Mouse (Mus musculus) kidney, embryonic 14.5 days (tissue): ENCODE results near the gene Trim10. TPM values are rescaled to one million over a fixed set of nuclear protein-coding genes. Genes with fewer than 3 reads are reported as not detected.

Experiments used
- ATAC-seq: fragments of 200-750 bp; cut with Nextera tagmentation; 2 replicates; pipeline ENCODE4 v1.8.0; 2017; ENCODE audit warnings: moderate number of reproducible peaks, mild to moderate bottlenecking, moderate TSS enrichment, moderate library complexity; ENCODE audit not compliant: low FRiP score, low TSS enrichment
- H3K27ac ChIP-seq: fragments of 300-500 bp; sonication (generic); 2 replicates; pipeline ENCODE4 v1.5.1; 2014; ENCODE audit warnings: low read depth, mild to moderate bottlenecking, low read length, moderate library complexity, mixed read lengths
- H3K27me3 ChIP-seq: fragments of 300-500 bp; sonication (generic); 2 replicates; pipeline ENCODE4 v1.6.1; 2014; ENCODE audit warnings: mild to moderate bottlenecking, low read length; ENCODE audit not compliant: control insufficient read depth, insufficient read depth
- H3K36me3 ChIP-seq: fragments of 300-500 bp; sonication (generic); 2 replicates; pipeline ENCODE4 v1.6.1; 2014; ENCODE audit warnings: low read length, mixed read lengths; ENCODE audit not compliant: control insufficient read depth, insufficient read depth
- H3K4me1 ChIP-seq: fragments of 300-500 bp; sonication (generic); 2 replicates; pipeline ENCODE4 v1.6.1; 2014; ENCODE audit warnings: low read length, mixed read lengths; ENCODE audit not compliant: control insufficient read depth, insufficient read depth
- H3K4me2 ChIP-seq: fragments of 300-500 bp; sonication (generic); replicated peaks from 2 replicates; pipeline ENCODE4 v1.6.1; 2014; ENCODE audit warnings: low read depth, mild to moderate bottlenecking, low read length
- H3K4me3 ChIP-seq: fragments of 300-500 bp; sonication (generic); 2 replicates; pipeline ENCODE4 v1.5.1; 2014; ENCODE audit warnings: mild to moderate bottlenecking, low read length
- H3K9ac ChIP-seq: fragments of 300-500 bp; sonication (generic); 2 replicates; pipeline ENCODE4 v1.6.1; 2014; ENCODE audit warnings: low read depth, mild to moderate bottlenecking, low read length, moderate library complexity
- H3K9me3 ChIP-seq: fragments of 300-500 bp; sonication (generic); 2 replicates; pipeline ENCODE4 v1.6.1; 2016; ENCODE audit warnings: low read length; ENCODE audit not compliant: control insufficient read depth
- WGBS: fragments of 180-500 bp; shearing (Covaris S2); extraction: QIAGEN DNeasy Blood & Tissue Kit; methylation state at CpG from one replicate; pipeline ENCODE4 v1.1.7; 2014; 5-methylcytosine and 5-hydroxymethylcytosine counted together
- polyA plus RNA-seq: library from polyadenylated mRNA; unstranded; fragments of >200 nt; fragmentation: Nextera tagmentation; extraction: Ambion mirVana; gene quantifications from 2 replicates; pipeline ENCODE4 v1.2.1, GENCODE M21; 2014

Trim10 gene
- polyA plus RNA-seq, 1 experiment from 2014 or later: 2.9 TPM

GRCm38 (mm10) chr17:36851200-36851599 lies 18.2 kb upstream of the Trim10 start:
- no peak overlapping the region for H3K4me3 ChIP-seq
- no peaks in the 10 kb centered on the region for H3K27me3 ChIP-seq
- 89% methylated on average over 5 of the region's 5 CpGs for WGBS
- H3K9me3 ChIP-seq: no peaks in the 10 kb centered on the region
- no peak overlapping the region for H3K9ac ChIP-seq
- peaks cover 51% of the 10 kb centered on the region for H3K36me3 ChIP-seq
- H3K27ac ChIP-seq: no peak overlapping the region
- no peak for ATAC-seq
- no peak overlapping the region for H3K4me2 ChIP-seq
- H3K4me1 ChIP-seq: no peaks in the 10 kb centered on the region

GRCm38 (mm10) chr17:36851627-36852026 lies 17.7 kb upstream of the Trim10 start:
- H3K9me3 ChIP-seq: no peaks in the 10 kb centered on the region
- no peaks in the 10 kb centered on the region for H3K27me3 ChIP-seq
- WGBS: 82% methylated on average over 5 of the region's 5 CpGs
- no peak overlapping the region for H3K4me2 ChIP-seq
- peaks cover 54% of the 10 kb centered on the region for H3K36me3 ChIP-seq
- no peak overlapping the region for H3K27ac ChIP-seq
- no peaks in the 10 kb centered on the region for H3K4me1 ChIP-seq
- H3K9ac ChIP-seq: no peak overlapping the region
- no peak overlapping the region for H3K4me3 ChIP-seq
- no peak for ATAC-seq

DNA sequence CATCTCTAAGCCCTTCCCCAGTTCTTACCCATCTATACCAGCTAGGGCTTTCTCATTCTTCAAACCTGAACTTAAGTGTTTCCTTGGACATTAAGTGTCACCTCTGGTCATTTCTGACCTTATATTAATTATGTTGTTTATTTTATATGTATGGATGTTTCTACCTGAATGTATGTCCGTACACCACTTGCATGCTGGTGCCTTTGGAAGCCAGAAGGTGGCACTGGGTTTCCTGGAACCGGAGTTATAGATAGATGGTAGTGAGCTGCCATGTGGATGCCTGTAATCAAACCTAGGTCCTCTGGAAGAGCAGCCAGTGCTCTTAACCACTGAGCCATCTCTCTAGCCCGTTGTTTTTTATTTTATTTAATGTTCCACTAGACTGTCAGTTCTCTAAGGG lies 13.9 kb upstream of the Trim10 start:
- Histone ChIP-seq H3K9me3 (no peaks in the 10 kb centered on the region), H3K27me3 (no peaks in the 10 kb centered on the region), H3K9ac (no peak overlapping the region), H3K4me2 (no peak overlapping the region), H3K4me1 (no peaks in the 10 kb centered on the region), H3K36me3 (peaks cover 70% of the 10 kb centered on the region), H3K4me3 (no peak overlapping the region), H3K27ac (no peak overlapping the region)
- ATAC-seq: no peak
- 93% methylated on average over 3 of the region's 3 CpGs for WGBS

DNA sequence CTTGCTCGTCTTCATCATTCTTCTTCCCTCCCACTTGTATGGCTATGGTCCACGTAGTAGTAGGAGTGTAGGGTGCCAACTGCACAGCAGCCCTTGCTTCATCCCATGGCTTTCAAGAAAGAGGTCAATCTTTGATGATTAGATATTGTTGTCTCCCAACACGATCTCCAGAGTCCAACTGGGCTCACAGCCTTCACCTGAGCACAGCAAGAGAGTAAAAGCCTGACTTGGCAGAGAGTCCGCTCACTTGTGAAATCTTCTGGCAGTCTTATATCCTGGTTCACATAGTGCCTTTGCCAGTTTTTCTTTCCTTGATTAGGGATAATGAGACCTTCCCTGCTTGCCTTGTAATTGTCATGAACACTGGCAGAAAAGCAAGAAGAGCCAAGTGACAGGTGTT lies 13.1 kb upstream of the Trim10 start:
- H3K36me3 ChIP-seq: peaks cover 65% of the 10 kb centered on the region
- ATAC-seq: no peak

GRCm38 (mm10) chr17:36858181-36858580 lies 11.2 kb upstream of the Trim10 start:
- Histone ChIP-seq H3K4me1 (no peaks in the 10 kb centered on the region), H3K4me3 (no peak overlapping the region), H3K4me2 (no peak overlapping the region), H3K9me3 (no peaks in the 10 kb centered on the region), H3K36me3 (peaks cover 46% of the 10 kb centered on the region), H3K27me3 (no peaks in the 10 kb centered on the region), H3K27ac (no peak overlapping the region), H3K9ac (no peak overlapping the region)
- ATAC-seq: no peak
- 88% methylated on average over 3 of the region's 3 CpGs for WGBS

More for the DNA sequence above, 13.1 kb upstream of the Trim10 start:
- Histone ChIP-seq H3K9ac (no peak overlapping the region), H3K9me3 (no peaks in the 10 kb centered on the region), H3K4me3 (no peak overlapping the region), H3K27me3 (no peaks in the 10 kb centered on the region), H3K4me2 (no peak overlapping the region), H3K4me1 (no peaks in the 10 kb centered on the region), H3K27ac (no peak overlapping the region)
- 92% methylated on average over 4 of the region's 4 CpGs for WGBS

DNA sequence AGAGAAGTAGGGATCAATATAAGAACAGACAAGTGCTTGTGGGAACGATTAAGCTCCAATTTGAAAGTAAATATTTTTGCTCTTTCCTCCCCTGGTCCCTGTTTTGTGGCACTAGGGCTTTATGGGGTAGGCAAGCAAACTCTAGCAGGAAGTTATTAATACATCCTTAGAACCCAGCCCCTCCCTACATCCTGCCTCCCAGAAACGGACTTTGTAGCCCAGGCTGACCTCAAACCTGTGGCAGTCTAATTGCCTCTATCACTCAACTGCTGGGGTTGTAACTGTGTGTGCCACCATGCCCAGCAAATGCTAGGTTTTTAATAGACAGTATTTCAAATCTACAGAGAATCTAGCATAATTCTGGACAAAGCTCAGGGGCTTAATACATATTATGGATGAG lies 7.7 kb upstream of the Trim10 start:
- no peak overlapping the region for H3K4me2 ChIP-seq
- peaks cover 18% of the 10 kb centered on the region for H3K27me3 ChIP-seq
- H3K4me1 ChIP-seq: no peaks in the 10 kb centered on the region
- 45% methylated on average over 2 of the region's 2 CpGs for WGBS
- H3K9me3 ChIP-seq: no peaks in the 10 kb centered on the region
- no peak for ATAC-seq
- H3K4me3 ChIP-seq: no peak overlapping the region
- no peak overlapping the region for H3K9ac ChIP-seq
- H3K27ac ChIP-seq: no peak overlapping the region
- H3K36me3 ChIP-seq: peaks cover 18% of the 10 kb centered on the region

GRCm38 (mm10) chr17:36866719-36867527 lies 2.5 kb upstream of the Trim10 start, which contains the start of gene Trim15:
Trim15 (minus strand) TSS chr17:36867210.
- 12% methylated on average over 29 of the region's 29 CpGs for WGBS
- Histone ChIP-seq H3K4me2 (peak within 1 kb of the TSS; percentile 12), H3K9me3 (no peaks in the 10 kb centered on the region), H3K4me1 (no peaks in the 10 kb centered on the region), H3K36me3 (no peaks in the 10 kb centered on the region), H3K27ac (no peak within 1 kb of the TSS), H3K4me3 (peak within 1 kb of the TSS; percentile 1; the same call in 1 of the 2 replicates), H3K27me3 (peaks cover 26% of the 10 kb centered on the region), H3K9ac (no peak within 1 kb of the TSS)
- no peak; the same call in 1 of the 2 replicates for ATAC-seq

- no peaks in the 10 kb centered on the region for H3K36me3 ChIP-seq
- ATAC-seq: no peak
- H3K27ac ChIP-seq: no peak overlapping the region
- no peak overlapping the region for H3K9ac ChIP-seq
- no peak overlapping the region for H3K4me3 ChIP-seq
- peaks cover 26% of the 10 kb centered on the region for H3K27me3 ChIP-seq
- H3K9me3 ChIP-seq: no peaks in the 10 kb centered on the region
- 81% methylated on average over 2 of the region's 2 CpGs for WGBS
- no peaks in the 10 kb centered on the region for H3K4me1 ChIP-seq
- no peak overlapping the region for H3K4me2 ChIP-seq
Measured at GRCm38 (mm10) chr17:36868836-36869235, 538 bp upstream of the Trim10 start.

DNA sequence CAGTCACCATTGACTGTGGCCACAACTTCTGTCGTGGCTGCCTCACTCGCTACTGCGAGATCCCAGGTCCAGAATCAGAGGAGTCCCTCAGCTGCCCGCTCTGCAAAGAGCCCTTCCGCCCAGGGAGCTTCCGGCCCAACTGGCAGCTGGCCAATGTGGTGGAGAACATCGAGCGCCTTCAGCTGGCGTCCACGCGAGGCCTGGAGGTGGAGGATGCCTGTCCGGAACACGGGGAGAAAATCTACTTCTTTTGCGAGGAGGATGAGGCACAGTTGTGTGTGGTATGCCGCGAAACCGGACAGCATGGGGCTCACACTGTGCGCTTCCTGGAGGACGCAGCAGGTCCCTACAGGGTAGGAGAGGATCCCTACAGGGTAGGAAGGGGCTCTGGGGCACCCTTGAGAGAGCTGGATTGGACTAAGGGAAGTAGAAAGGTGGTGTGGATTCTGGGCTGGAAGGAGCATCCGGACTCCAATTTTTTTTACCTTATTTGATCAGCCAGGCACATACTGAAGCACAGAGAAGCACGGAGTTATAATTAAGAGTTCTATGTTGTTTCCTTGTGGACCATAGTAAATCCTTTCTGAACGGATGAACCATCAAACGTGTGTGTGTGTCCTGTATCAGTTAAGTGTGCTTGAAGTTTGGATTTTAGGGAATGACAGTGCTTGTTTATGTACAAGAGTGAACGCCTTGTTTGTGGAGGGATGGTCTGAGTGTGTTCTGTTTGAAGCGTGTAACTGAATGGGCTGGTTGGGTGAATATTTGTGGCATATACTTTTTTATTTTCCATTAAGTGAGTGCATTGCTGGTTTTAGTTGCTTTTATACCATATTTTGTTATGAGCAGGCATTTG lies 809 bp downstream of the Trim10 start:
- peaks cover 22% of the 10 kb centered on the region for H3K27me3 ChIP-seq
- no peak overlapping the region for H3K9ac ChIP-seq
- H3K4me3 ChIP-seq: no peak overlapping the region
- H3K4me2 ChIP-seq: no peak overlapping the region
- 81% methylated on average over 25 of the region's 25 CpGs for WGBS
- H3K36me3 ChIP-seq: no peaks in the 10 kb centered on the region
- ATAC-seq: no peak; the same call in 1 of the 2 replicates
- H3K4me1 ChIP-seq: no peaks in the 10 kb centered on the region
- H3K9me3 ChIP-seq: no peaks in the 10 kb centered on the region
- no peak overlapping the region for H3K27ac ChIP-seq
